Mouse (Mus musculus) cerebral cortex, adult 2 months (tissue): ENCODE data around the gene Hoxb8.

Experiments
- WGBS: fragments of 180-500 bp; shearing (Covaris S2); methylation state at CpG from one replicate; pipeline ENCODE4 v1.1.7; 2018; 5-methylcytosine and 5-hydroxymethylcytosine counted together

Hoxb8 gene

DNA sequence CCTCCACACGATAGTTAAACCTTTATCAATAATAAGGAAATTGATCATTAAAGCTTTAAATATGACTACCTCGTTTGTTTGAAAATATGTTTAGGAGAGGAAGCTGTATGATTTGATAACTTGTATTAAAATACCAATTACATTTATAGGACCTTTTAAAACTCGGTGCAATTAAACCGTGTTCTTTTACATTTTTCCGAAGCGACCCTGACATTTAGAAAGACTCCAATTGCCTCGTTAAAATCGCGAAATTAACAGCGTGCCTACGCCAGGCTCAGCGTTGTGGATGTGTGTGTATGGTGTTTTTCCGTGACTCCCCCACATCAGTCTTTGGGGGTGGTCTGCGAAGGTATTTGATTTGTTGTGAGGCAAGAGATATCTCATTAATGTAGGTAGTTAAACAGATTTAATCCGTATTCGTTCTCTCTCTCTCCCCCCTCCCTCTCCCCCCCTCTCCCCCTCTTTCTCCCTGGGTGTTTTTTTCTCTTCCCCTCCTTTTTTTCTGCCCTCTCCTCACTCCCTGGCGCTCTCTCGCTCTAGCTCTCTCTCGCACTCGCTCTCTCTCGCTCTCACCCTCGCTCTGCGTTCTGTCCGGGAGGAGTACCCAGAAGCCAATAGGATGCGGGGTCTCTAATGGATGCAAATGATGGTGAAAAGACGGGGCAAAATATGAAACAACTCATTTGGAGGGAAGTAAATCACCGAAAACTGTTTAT lies at the start of gene Hoxb8:
Gene Hoxb8 (plus strand): TSS at position 51 of the 716 bp plus-strand sequence.
- 3% methylated on average over 27 of the region's 27 CpGs for WGBS

DNA sequence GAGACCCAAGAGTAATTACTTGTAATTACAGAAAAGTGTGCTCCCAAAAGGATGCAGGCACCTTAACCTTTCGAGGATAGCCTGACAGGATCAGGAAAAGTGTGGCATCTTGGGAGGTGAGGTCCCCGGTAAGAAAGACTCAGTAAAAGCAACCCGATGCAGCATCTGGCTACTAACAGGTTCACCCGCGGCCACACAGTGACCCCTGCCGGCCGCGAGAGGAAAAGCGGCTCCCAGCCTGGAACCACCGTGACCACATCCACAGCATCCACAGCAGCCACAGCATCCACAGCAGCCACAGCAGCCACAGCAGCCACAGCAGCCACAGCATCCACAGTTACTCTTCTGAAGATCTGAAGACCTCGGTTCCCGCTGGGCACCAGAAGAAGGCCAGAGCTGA lies 46.8 kb upstream of the Hoxb8 start:
- WGBS: 4% methylated on average over 12 of the region's 12 CpGs

DNA sequence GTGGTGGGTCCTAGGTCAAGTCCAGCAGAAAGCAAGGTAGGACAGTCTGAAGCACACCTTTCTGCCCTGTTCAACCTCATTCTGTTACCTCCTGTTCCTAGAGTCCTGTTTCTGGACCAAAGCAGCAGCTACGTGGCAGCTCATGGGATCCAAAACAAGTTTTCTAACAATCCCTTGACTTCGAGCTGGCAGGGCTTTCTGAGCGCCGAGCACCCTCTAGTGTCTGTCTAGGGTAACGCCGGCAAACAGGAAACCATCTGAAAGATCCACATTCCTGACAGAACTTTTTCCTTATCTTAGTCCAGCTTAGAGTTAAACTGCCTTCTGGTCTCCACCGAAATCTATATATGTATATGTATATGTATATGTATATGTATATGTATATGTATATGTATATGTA lies 41.5 kb upstream of the Hoxb8 start:
- WGBS: 3% methylated on average over 7 of the region's 7 CpGs

DNA sequence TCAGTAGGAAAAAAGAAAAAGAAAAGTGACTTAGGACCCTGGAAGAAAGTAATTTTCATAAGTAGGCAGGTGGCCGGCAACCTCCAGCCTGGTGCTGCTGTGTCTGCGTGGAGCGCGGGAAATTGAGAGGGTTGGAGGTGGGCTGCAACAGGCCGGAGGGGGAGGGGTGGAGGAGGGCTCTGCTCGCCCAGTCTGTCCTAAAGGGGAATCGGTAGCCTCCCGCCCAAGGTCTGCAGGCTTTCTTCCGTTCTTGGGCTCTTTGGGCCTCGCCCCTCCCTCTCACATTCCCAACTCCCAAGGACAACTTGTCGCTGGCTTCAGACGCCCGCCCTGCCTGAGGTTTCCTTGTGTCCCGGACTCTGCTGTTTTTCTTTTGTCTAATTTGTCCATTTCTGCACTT lies 30.8 kb upstream of the Hoxb8 start:
- WGBS: 5% methylated on average over 14 of the region's 14 CpGs

DNA sequence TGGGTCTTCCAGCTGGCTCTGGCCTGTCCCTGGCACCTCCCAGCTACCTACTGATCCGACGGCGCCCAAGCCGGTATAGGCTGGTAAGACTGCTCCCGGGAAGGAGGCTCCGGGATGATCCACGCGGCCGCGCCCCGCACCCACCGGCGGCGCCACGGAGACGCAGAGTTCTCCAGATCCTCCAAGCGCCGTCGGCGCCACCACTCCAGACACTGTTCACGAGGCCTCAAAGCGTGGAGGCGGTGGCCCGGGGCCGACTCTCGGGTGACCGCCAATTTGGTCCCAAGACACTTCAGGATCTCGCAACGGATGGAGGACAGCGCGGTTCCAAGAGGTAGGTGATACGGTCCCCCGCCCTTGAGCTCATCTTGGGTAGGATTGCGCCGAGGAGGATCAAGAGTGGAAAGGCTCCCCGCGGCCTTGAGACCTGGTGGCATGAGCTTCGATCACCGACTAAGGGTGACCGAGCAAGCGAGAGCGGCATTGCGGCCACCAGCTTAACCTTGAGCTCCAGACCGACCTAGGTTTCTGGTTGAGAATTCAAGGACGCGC lies 30.1 kb upstream of the Hoxb8 start:
- WGBS: 2% methylated on average over 46 of the region's 46 CpGs

DNA sequence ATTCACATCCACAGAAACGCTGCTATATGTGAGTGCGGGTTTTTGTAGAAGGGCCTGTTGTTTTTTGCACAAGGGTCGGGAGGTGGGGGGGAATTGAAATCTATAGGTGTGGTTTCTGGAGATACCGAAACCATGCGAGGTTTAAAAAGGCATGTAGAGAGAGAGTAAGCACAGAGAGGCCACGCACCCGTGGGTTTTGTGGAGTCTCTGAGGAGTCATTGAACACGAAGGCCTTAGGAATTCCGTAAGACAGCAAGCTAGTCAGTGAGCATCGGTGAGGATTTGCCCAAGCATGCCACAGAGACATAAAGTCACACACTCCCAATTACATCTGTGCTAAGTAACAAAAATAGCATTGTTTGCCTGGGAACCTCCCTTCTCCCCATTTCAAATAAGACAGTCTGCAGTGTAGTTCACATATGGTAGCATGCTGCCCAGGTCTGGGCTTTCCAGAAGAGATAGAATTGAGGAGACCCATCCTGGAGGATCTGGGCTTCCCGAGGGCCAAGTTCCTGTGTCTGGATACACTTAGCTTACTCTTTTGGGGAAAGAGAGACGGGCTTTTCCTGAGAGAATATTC lies 29.1 kb upstream of the Hoxb8 start:
- WGBS: 8% methylated on average over 12 of the region's 12 CpGs

DNA sequence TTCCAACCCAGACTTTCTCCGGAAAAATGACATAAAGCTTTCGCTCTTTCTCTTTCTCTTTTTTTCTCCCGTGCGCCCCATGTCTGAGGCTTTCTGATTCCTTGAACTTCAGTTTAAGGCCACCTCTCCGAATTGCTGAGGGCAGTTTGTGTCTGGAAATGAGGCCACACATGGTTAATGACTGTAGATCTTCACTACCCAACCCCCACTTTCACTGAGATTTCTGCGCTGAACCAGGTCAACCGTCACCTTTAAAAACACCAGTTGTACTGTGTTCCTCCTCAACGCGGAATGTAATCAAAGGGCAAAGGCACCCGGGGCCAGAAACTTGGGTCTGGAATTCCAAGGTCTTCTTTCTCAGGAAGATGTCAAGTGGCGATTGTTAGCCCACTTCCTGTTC lies 27.5 kb upstream of the Hoxb8 start:
- 2% methylated on average over 11 of the region's 11 CpGs for WGBS

DNA sequence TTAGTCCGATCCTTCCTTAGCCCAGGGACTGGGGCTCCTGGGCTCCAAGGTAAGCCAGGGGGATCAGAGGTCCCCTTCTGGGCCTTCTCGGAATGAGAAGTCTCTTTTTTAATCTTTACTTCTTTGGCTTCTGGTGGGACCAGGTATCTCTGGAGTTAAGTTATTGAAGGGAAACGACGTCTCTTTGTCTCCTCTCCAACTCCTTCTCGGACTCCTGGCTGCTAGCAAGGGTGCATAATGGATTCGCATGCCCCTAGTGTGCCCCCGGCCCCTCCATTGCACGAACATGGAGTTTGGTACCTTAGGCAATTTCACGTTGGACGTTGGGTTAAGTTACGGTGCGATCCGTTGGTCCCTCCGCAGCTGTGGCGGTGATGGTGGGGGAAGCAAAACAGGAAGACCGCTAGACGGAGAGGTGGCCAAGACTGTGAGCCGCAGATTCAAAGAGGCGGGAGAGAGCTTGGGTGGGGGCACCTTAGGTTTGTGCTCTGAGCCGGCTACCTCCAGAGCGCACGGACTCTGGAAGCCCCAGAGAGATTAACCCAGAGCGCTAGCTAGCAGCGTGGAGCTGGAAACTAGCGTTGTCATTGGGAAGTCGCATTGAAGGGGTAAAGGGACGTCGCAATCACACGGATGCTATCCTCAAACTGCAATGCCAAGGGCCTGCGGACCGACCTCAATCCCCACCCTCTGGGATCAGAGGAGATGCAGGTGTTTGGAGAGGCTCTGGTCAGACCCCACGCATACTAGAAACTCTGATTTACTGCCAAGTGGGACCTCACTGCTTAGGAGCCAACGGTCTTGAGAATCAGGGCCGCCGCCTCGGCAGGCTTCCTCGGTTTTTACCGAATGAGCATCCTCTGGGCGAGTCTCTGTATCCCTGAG lies 26.4 kb upstream of the Hoxb8 start:
- 5% methylated on average over 39 of the region's 39 CpGs for WGBS

DNA sequence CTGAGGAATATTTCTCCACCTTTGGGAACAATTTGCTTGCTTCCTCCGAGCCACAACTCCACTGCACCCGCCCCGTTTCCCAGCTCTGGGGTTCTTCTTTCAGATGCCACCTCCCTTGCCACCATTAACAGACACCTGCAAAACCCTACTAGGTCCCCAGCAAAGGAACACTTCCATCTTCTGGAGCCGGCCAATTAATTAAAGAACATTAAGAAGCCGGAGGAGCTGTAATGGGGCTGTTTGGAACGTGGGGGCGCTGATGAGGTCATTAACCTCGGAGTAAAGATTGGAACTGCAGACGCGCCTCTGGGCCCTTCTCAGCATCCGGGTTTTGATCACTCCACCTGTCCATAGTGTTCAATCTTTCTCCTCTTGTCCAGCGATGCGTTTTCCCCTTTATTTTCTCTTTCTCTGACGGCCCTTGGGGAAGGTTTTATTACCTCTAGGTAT lies 25.7 kb upstream of the Hoxb8 start:
- WGBS: 3% methylated on average over 14 of the region's 14 CpGs

DNA sequence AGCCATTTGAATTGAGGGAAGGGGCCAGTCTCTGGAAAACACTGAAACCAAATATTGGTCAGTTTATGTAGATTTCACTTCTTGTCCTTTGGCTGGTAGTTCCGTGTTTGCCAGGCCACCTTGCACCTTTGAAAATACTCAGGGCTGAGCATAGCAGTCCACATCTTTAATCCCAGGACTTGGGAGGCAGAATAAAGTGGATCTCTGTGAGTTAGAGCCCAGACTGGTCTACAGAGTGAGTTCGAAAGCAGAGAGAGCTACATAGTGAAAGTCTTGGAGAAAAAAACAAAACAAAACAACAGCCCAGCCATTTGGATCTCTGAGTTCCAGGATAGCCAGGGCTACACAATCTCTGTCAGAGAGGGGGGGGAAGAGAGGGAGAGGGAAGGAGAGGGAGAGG lies 24.6 kb upstream of the Hoxb8 start:
- WGBS: 20% methylated on average over 2 of the region's 2 CpGs

DNA sequence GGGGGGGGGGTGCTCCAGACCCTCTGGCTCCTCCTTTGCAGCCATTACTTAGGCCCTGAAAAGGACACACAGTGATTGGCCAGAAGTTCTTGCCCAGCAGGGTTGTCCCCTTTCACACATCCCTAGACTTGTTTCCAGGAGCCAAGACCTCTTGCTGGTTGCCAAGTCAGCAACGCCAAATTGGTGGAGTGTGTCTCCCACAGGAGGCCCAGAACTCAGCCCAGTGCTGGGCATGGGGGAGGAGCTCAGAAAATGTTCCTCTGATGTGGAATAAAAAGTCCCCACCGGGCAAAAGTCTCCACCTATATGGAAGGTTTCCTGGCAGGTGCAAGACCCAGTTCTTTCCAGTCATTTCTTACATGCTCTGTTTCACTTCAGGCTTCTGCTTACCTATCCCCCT lies 22.7 kb upstream of the Hoxb8 start:
- WGBS: 7% methylated on average over 2 of the region's 2 CpGs

DNA sequence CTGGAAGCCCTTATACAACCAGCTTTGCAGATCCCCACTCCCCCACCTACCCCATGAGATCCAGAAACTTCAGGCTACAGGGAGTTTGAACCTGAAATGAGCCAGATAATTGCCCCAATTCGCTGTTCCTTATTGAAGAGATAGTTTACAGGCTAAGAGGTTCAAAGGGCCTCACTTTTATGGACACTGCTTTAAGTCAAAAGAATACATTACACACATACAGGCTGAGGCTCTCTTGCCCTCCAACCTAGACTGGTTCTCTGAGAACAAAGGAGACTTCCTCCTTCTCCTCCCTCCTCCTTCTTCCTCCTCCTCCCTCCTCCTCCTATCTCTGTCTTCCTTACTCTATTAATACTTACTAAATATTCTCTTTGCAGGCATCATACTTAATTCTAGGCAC lies 22.2 kb upstream of the Hoxb8 start:
- WGBS: 3% methylated on average over 1 of the region's 1 CpGs

DNA sequence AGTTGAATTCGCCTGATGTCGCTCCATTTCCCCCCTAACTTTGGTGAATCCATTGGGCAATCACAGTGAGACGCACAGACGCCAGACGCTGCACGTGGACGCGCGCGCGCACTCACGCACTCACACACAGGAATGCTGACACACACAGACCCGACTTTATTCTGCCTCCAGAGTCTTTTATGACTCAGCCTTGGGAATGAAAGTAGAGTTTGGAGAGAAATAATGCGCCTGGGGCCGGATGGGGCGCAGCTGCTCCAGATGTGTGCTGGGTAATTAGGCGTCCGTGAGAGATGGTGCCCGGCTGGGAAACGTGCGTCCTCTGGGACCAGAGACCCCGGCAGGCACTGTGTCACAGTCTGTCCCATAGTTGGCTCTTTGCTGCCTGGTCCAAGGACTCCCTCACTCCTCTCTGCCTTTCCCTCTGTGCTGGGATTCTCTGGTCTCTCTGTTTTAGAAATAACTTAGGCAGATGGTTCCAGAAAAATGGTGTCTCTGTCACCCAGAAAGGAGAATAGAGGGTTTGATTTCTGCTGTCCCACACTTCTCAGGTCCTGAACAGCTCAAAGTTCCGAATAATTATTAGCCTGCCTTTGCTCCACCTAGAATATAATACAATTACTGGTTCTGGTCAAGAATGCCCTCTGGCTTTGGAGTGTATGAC lies 21.3 kb upstream of the Hoxb8 start:
- 4% methylated on average over 23 of the region's 23 CpGs for WGBS

DNA sequence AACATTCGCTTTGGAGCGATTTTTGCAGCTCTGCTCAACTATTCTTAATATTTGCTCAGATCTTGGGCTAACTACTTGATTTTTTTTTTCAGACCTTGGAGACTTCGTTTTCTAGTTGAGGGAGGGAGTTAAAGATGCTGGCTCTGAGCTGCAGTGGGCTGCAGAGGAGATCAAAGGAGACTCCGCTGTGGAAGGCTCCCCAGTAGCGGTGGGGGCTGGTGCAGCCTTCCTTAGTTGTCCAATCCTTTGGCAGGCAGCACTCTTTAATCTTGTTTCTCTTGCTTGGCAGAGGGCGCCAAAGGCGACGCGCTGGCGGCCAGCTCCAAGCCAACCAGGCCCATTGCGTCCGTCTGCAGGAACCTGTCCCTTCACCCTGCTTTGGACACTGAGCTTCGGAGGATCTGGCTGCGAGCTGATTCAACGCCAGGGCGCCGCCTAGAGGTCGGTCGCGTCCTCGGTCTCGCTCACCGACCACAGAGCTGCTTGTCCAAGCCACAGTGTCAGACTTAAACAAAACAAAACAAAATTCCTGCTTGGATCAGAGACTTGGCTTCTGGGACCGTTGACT lies 20.3 kb upstream of the Hoxb8 start:
- WGBS: 3% methylated on average over 24 of the region's 24 CpGs

DNA sequence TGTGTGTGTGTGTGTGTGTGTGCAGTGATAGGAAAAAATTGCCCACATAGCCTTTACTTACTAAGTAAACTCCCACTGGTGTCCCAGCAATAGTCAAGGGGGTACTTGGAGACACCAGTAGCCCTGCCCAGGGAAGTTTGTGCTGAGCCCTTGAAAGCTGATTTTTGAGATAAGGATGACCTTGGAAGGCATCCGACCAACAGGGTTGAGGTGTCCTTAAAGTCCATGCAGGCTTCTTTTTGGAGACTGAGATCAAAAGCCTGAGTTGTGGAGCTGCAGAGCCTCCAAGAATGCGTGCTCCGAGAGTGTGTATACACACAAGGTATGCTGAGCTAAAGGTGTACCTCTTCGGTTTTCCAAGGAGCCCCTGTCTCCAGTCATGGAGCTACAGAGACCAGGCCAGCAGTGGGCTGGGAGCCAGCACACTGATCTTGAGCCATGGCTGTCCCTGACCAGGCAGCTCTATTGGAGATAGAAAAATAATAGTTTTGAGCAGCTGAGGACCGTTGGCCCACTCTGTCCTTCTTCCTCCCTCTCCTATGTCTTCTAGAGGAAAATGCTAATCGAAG lies 19.4 kb upstream of the Hoxb8 start:
- 12% methylated on average over 6 of the region's 6 CpGs for WGBS

DNA sequence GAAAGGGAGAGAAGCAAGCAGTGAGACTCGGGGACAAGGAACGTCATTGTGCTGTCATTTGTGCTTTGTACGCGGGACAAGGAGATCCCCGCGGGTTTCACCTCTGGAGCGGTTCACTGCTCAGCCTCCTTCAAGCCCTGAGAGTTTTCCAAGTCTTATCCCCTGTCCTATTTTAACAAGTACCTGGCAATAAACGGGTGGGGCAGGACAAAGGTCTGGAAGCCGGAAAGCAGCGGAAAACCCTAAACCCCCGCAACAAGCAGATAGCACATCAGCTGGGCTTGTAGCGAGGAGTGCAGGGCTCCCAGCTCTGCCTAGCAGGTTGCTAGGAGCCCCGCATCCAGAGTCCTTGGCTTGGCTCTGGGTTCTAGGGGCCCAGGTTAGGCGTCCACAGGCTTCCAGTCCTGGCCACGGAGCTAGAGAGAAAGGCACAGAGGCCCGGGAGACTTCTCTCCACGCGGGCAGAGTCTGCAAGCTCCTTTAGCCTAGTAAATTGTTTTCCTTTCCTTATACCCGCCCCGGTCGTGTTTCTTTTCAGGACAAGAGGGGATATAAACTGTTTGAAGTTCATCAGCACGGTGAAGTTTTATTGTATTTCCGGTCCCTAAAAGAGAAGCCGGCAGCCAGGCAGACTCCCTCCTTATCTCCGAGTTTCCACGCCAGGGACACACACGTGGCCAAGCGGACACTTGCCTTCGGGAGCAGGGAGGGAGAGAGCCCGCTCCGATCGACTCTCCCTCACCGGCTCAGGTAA lies 17.9 kb upstream of the Hoxb8 start:
- WGBS: 2% methylated on average over 33 of the region's 33 CpGs

DNA sequence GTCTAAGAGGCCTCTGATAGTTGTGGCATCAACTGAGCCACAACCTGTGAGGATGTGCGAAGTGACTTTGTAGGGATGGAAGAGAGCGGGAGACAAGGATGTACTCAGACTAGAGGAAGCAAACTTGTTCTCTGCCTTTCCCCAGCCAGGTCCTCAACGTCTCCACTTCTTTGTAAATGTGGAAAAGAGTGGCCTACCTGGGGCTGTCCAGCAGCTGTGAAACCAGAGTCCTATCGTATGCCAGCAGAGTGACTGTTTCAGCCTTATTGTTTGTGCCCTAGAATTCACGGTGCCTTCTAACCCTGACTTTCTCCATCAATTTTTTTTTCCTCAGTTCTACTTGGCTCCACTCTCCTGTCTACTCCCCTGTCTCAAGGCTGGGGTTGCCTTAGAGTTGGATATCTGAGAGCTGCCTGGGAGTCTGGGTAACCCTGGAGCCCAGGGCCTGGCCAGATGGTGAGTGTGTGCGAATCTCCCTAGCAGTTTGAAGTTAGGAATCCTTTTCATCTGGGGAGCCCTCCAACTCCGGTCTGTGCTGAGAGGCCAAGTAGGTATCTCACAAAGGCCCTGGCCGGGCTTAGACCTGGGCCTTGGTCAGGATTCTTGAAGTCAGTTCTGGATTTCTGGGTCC lies 17.2 kb upstream of the Hoxb8 start:
- 6% methylated on average over 8 of the region's 8 CpGs for WGBS

DNA sequence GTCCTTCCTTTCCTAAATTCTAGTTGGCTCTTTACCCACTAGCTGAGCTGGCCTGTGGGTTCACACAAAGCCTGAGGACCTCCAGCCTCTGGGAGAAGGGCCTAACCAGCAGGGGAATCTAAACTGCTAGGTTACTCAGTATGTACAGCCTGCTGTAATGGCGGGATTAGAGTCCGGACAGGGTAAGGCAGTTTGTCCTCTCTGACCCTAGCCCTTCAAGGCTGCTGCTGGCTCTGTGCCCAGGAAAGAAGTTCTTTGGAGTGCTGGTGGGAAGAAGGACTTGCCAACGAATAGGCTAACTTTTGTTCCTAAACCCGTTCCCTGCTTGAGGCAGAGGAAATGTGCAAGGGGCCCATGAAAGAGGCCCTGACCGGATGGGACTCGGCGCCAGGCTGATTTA lies 15.8 kb upstream of the Hoxb8 start:
- WGBS: 4% methylated on average over 7 of the region's 7 CpGs

DNA sequence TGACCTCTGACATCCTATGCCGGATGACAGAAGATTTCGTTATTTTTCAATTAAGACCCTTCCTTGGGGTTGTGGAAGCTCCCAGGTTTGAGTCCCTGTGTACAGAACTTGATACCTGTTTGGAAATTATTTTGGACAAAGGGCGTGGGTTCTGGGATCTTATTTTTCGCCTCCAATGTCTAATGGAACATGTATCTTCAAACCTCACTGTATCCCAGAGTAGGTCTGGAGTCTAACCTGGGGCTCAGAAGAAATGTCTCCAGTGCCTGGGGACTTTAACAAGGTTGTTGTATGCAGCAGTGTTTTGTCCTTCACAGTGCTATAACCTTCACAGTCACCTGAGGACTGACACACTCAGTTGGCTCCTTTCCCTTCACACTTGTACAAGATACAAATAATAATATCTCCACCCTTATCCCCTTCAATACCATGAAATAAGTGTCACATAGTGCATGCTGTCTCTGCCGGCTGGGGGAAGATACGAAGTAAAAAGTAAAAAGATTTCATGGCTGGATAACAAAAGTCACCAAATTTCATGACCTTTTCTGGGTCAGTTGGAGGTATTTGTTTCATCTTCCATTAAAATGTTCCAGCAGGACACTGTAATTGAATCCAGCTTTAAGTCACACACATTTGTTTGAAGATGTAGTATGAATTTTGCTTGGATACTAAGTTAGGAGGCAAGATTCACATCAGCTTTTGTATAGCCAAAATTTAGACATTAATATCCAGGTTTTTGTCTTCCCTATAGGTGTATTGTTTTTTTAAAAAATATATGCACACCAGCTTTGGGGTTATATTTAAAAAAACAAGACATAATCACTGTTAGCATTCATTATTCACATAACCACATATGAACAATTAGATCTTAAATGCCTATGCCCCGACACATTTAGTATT lies 14.4 kb upstream of the Hoxb8 start:
- WGBS: 13% methylated on average over 7 of the region's 7 CpGs
